Mouse (Mus musculus) C2C12 (cell line): ENCODE data around the gene Stum.

Experiments
- CTCF ChIP-seq: IDR thresholded peaks from one replicate; pipeline ENCODE4 v1.5.1; 2011; ENCODE audit not compliant: control insufficient read depth, insufficient read depth, insufficient read length
- MAX ChIP-seq: IDR thresholded peaks from one replicate; pipeline ENCODE4 v1.6.1; 2011; ENCODE audit warnings: mild to moderate bottlenecking, control low read depth
- MYOD1 ChIP-seq: IDR thresholded peaks from one replicate; pipeline ENCODE4 v1.6.1; 2011; ENCODE audit warnings: low read depth; ENCODE audit not compliant: control insufficient read depth, insufficient read length
- USF1 ChIP-seq: IDR thresholded peaks from one replicate; pipeline ENCODE4 v1.6.1; 2011; ENCODE audit warnings: low read depth, mild to moderate bottlenecking, control low read depth, moderate library complexity

GRCm38 (mm10) chr1:180429819-180430218, 53.5 kb downstream of the Stum start:
- no peak for TF ChIP-seq CTCF
- TF ChIP-seq MYOD1, result no peak
- TF ChIP-seq MAX, result no peak
- TF ChIP-seq USF1, result no peak
